Mouse (Mus musculus) heart, postnatal 36 days (tissue): ENCODE measurements around the gene Rab39. TPM values are rescaled to one million over a fixed set of nuclear protein-coding genes. Genes with fewer than 3 reads are reported as not detected.

Source experiments
- DNase-seq, 2 experiments: peaks; one replicate each; pipeline ENCODE4 v3.0.0; 2021 to 2022
- intact Hi-C: fragments of 180-260 bp; cut with DNase I; formaldehyde crosslinking; loops from one replicate; pipeline ENCODE4 v1.15.1; 2025
- total RNA-seq, 2 experiments: library from RNA; stranded (reverse); gene quantifications; 2 replicates each; pipeline ENCODE4 v1.2.3; 2021

The Rab39 gene
- total RNA-seq, 2 experiments from 2014 or later = 0.17 TPM; not detected in 1

DNA sequence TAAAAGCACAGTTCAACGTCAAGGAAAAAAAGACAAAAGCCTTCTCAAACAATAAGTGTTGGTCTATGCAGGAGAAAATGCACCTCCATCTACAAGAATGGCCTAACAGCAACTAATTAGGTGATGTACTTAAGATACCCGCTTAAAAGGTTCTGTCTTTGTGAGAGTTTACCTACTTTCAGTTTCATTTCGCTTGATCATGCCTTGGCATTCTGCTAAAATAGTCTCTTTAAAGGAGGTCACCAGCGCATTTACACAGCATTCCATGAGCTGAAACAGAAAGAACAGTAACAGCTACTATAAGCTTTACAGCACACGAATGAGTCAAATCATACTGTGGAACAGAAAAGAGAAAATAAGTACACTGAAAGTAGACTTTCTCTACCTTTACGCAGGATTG, 71.2 kb downstream of the Rab39 start:
- intact Hi-C loops = no loop called here
- no peak for DNase-seq

Other genes starting within 250 kb of the Rab39 start
- 10 to 100 TPM in 1 of 2 experiments, 1 to 10 TPM in 1; 8.7 to 10.4 TPM for gene Atm, start 169.5 kb downstream of the Rab39 start, total RNA-seq
- 1 to 10 TPM; 7.0 to 8.1 TPM for gene Npat, start 169.2 kb downstream of the Rab39 start, total RNA-seq
- 100 to 1,000 TPM; 314 to 319 TPM for gene Acat1, start 95.8 kb downstream of the Rab39 start, total RNA-seq
- gene Cul5, start 36.2 kb downstream of the Rab39 start, total RNA-seq = 10 to 100 TPM; 50.6 to 50.8 TPM
- not detected for gene Slc35f2, start 65.3 kb upstream of the Rab39 start, total RNA-seq
- gene Sln, start 143.9 kb upstream of the Rab39 start, total RNA-seq = 10 to 100 TPM; 67.1 to 99.1 TPM